Comparison of ENCODE assay signal across 20 mouse cellular contexts in genomic region chr19:21791826-21792225, GRCm38 (mm10). TPM values are rescaled to one million over a fixed set of nuclear protein-coding genes. Genes with fewer than 3 reads are reported as not detected.
DNase-seq lines count a peak whose midpoint lies in the region; ATAC-seq and TF ChIP-seq lines count a peak whose summit lies in the region.
"Had no signal": no experiment of that assay in that cellular context is flagged by ENCODE, and none has a peak within 500 bp of the region (broad histone marks: within the 10 kb centered on the region; RNA-seq: fewer than 3 reads in every experiment).

No protein-coding gene starts in this region.

- ATAC-seq in hindbrain, embryonic 11.5 days (ENCODE audit: low FRiP score): no peak
- ATAC-seq in hindbrain, embryonic 16.5 days: no peak
- ATAC-seq: inflammation-experienced regulatory T-cells, adult 6 months had no signal

- no peak overlapping the region for H3K4me3 ChIP-seq in hindbrain, embryonic 11.5 days (ENCODE audit: low read depth, low read length)
- no peak overlapping the region for H3K4me3 ChIP-seq in hindbrain, embryonic 16.5 days (ENCODE audit: low read length)
- H3K4me3 ChIP-seq in E14TG2a.4 (replicated peaks; ENCODE audit: low read length): peak overlapping the region; percentile 80
- H3K4me3 ChIP-seq: embryonic facial prominence, embryonic 15.5 days; limb, embryonic 13.5 days; lung, embryonic 15.5 days had no signal

- H3K27me3 ChIP-seq in hindbrain, embryonic 11.5 days (ENCODE audit: control insufficient read depth, insufficient read depth, low read length): no peaks in the 10 kb centered on the region
- H3K27me3 ChIP-seq in hindbrain, embryonic 16.5 days (replicated peaks; ENCODE audit: control insufficient read depth, insufficient read depth, low read length): no peaks in the 10 kb centered on the region
- no peaks in the 10 kb centered on the region for H3K27me3 ChIP-seq in E14TG2a.4 (ENCODE audit: insufficient read depth, low read length)
- H3K27me3 ChIP-seq: CH12.LX; embryonic facial prominence, embryonic 15.5 days; limb, embryonic 13.5 days; lung, embryonic 15.5 days had no signal

- no peak overlapping the region for H3K4me2 ChIP-seq in hindbrain, embryonic 11.5 days (replicated peaks; ENCODE audit: low read depth, low read length)
- H3K4me2 ChIP-seq in hindbrain, embryonic 16.5 days (ENCODE audit: low read length): no peak overlapping the region
- H3K4me2 ChIP-seq: embryonic facial prominence, embryonic 15.5 days; heart, embryonic 11.5 days; limb, embryonic 13.5 days; lung, embryonic 15.5 days had no signal

- peaks cover 13% of the 10 kb centered on the region for H3K4me1 ChIP-seq in hindbrain, embryonic 11.5 days (replicated peaks; ENCODE audit: control insufficient read depth, insufficient read depth, low read length)
- H3K4me1 ChIP-seq in hindbrain, embryonic 16.5 days (ENCODE audit: control insufficient read depth, insufficient read depth, low read depth, low read length): peaks cover 12% of the 10 kb centered on the region
- H3K4me1 ChIP-seq in E14TG2a.4 (replicated peaks; ENCODE audit: low read depth, low read length): peaks cover 83% of the 10 kb centered on the region

- TF ChIP-seq CTCF in E14TG2a.4 (conservative IDR thresholded peaks at IDR 0.05; ENCODE audit: low read length): no peak

- peak overlapping the region; percentile 32 for H3K27ac ChIP-seq in hindbrain, embryonic 11.5 days (ENCODE audit: low read depth, low read length)
- H3K27ac ChIP-seq in hindbrain, embryonic 16.5 days (ENCODE audit: low read depth, low read length): no peak overlapping the region
- H3K27ac ChIP-seq: embryonic facial prominence, embryonic 15.5 days; limb, embryonic 13.5 days; liver, embryonic 14.5 days; lung, embryonic 15.5 days had no signal

- peak; percentile 43 for DNase-seq in cerebellum, adult 9-11 months
- DNase-seq in cerebellum, adult 11 months: no peak
- no peak for DNase-seq in hindbrain, embryonic 11.5 days (ENCODE audit: low spot score)
- DNase-seq in brain, adult 2 months (ENCODE audit: low read depth, low spot score): peak; percentile 67
- no peak for DNase-seq in frontal cortex, postnatal 25 days (ENCODE audit: low spot score in 2 of 2)
- DNase-seq in liver: no peak
- DNase-seq: adrenal gland, adult 2 months; heart, postnatal 10 days; kidney, postnatal 10 days; lung, postnatal 4 days; thymus, postnatal 14 days had no signal

- H3K36me3 ChIP-seq in hindbrain, embryonic 11.5 days (ENCODE audit: control insufficient read depth, insufficient read depth, low read length): peaks cover 7% of the 10 kb centered on the region; the same call in 1 of the 2 replicates
- 0 out of 2 replicates have a peak, but pooled peaks cover 4% of the 10 kb centered on the region for H3K36me3 ChIP-seq in hindbrain, embryonic 16.5 days (ENCODE audit: control insufficient read depth, insufficient read depth, low read length)
- peaks cover 52% of the 10 kb centered on the region for H3K36me3 ChIP-seq in E14TG2a.4 (ENCODE audit: insufficient read depth, low read length)

- WGBS in hindbrain, embryonic 11.5 days: 80% methylated on average over 4 of the region's 4 CpGs
- WGBS in hindbrain, embryonic 16.5 days: 52% methylated on average over 4 of the region's 4 CpGs

- H3K9me3 ChIP-seq in hindbrain, embryonic 11.5 days (ENCODE audit: control insufficient read depth, low read length): no peaks in the 10 kb centered on the region
- H3K9me3 ChIP-seq in hindbrain, embryonic 16.5 days (ENCODE audit: control insufficient read depth, low read length): no peaks in the 10 kb centered on the region
- no peaks in the 10 kb centered on the region for H3K9me3 ChIP-seq in E14TG2a.4 (ENCODE audit: low read length)
- H3K9me3 ChIP-seq: embryonic facial prominence, embryonic 15.5 days; limb, embryonic 13.5 days; lung, embryonic 15.5 days had no signal

- H3K9ac ChIP-seq in hindbrain, embryonic 11.5 days (ENCODE audit: low read depth, low read length): no peak overlapping the region
- H3K9ac ChIP-seq in hindbrain, embryonic 16.5 days (ENCODE audit: low read depth, low read length): no peak overlapping the region
- H3K9ac ChIP-seq: embryonic facial prominence, embryonic 15.5 days; limb, embryonic 13.5 days; liver, embryonic 14.5 days; lung, embryonic 15.5 days had no signal

RNA-seq across cellular contexts. Expression of gene Cemip2, which starts 13.7 kb away (rescaled TPM):
- 85.6 and 91.3 TPM in 2 replicates for polyA plus RNA-seq in hindbrain, embryonic 11.5 days (2014; fragmentation: Nextera tagmentation; extraction: Ambion mirVana)
- polyA plus RNA-seq in hindbrain, embryonic 16.5 days (2015; fragmentation: Nextera tagmentation; extraction: Ambion mirVana): 15.4 and 22.2 TPM in 2 replicates

Comparison
In these comparisons a context has a peak if more than half of its experiments do, and no peak if none do; other contexts are left out.
1. DNase-seq: peak in cerebellum, adult 9-11 months (single experiment) and brain, adult 2 months (single experiment); none in cerebellum, adult 11 months (single experiment), hindbrain, embryonic 11.5 days (single experiment), frontal cortex, postnatal 25 days (0 of 2) and liver (single experiment).